Mouse (Mus musculus) mature B cell (primary cell): ENCODE results near the gene Stx8.

ENCODE experiments used
- in situ Hi-C: fragments of 300-500 bp; cut with MboI; formaldehyde crosslinking; loops from 2 replicates; pipeline ENCODE4 v1.14.3; 2019

Gene Stx8

GRCm38 (mm10) chr11:68223143-68223542 lies 257.1 kb downstream of the Stx8 start:
- in situ Hi-C loops = no loop called here

- in situ Hi-C loops = no loop called here
These were observed 260.7 kb downstream of the Stx8 start for GRCm38 (mm10) chr11:68226654-68227057.

DNA sequence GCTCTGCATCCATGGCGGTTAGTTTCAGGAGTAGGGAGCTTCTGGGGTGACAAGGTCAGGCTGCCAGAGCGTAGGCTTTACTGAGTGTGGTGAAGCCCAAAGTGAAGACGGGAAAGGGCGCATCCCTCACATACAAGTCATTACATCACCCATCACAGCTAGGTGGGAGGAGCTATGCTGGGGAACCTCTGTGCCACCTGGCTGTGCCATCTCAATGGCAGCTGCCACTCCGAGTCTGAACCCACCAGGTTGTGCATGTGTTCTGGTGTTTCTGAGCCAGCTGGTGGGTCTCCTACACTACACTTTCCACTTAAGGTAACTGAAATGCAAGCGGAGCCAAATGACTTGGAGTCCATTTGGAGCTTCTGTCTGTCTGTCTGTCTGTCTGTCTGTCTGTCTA lies 261.8 kb downstream of the Stx8 start:
- in situ Hi-C loops = no loop called here

DNA sequence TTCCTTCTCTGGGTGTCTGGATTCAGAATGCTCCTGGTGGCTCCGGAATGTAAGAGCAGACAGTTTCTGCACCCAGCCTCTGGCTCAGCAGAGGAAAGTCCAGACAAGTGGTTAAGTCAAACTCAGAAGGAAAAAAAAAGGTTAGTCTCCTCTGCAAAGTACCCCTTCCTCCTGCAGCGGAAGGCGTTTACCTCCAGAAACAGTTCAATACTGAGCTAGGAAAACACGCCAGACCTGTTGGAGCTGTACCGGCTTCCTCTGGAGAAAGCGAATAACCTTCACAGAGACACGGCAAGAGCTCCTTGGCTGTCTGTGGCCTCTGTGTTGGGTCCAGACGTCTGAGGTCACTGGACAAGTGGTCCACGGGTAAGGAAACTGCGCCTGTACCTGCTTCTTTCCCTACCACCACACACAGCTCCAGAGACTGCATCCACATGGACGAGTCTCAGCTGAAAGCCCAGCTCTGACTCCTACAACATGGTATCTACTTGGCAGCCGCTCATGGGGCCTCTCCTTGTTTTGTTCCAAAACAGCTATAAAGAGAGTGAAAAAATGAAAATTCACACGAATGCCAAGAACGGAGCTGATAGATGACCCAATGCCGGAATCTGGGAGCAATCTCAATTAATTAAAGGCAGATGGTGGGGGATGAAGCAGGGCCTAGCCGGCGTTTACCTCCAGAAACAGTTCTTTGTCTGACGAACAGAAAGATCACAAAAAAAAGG lies 263.1 kb downstream of the Stx8 start:
- in situ Hi-C loops = no loop called here

DNA sequence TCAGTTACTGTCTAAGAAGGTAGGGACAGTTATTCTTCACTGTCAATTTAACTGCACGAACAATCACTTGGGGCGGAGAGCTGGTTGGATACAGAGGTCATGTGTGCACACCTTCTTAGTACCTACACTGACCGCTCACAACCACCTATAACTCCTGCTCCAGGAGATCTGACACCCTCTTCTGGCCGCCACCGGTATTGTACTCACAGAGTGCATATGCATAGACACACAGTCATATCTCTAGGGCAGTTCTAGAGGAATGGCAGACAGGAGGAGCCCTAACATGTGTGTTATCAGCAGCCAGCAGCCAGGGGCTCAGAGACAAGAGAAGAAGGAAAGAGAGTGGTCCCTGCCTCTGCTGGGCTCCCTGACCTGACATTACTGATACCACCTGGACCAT lies 265.6 kb downstream of the Stx8 start:
- in situ Hi-C loops = no loop called here

- in situ Hi-C loops = no loop called here
These were observed 267.5 kb downstream of the Stx8 start for GRCm38 (mm10) chr11:68233469-68233965.

- in situ Hi-C loops = no loop called here
These were observed 273.8 kb downstream of the Stx8 start for GRCm38 (mm10) chr11:68239756-68240155.

DNA sequence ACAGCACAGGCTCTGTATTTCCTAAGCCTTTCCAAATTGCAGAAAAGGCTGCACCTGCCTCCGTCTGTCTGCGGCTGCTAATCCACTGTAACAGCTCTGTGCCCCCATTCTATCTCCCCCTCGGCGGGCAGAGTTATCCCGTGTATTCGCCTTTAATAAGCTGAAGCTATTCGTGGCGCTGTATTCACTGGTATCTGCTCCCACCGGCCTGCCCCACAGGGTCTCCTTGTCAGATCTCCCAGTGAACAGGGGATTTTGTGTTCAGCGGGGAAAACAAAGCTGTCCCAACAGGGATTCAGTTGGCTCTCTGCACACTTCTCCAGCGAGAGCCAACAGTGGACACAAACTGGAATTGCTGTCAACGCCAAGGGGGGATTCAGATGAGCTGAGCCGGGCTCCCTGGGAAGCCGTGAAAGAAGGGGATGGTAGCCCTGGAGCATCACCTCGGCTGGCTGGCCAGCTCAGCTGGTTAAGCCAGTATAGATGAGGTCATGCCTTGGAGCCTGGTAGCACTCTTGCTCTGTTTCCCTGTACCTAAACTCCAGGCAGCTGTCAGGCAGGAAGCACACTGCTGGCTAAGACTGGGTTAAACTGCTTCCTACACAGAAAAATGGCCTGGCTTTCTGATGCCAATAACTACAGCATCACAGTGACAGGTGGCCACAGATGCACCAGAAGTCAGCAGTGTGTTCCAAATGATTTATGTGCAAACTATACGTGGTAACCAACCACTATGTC lies 278.4 kb downstream of the Stx8 start:
- in situ Hi-C loops = no loop called here

DNA sequence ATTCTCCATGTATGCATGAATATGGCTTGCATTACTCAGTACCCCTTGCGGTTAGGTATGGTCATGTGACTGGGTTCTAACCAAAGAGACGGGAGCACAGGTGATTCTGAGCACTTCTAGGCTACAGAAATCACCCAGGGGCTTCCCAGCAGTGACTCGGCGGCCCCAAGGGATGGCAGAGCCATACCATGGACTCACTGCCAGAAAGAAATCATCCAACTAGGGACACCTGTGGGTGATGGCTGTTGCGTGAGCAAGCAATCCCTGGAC lies 278.9 kb downstream of the Stx8 start:
- in situ Hi-C loops = no loop called here

DNA sequence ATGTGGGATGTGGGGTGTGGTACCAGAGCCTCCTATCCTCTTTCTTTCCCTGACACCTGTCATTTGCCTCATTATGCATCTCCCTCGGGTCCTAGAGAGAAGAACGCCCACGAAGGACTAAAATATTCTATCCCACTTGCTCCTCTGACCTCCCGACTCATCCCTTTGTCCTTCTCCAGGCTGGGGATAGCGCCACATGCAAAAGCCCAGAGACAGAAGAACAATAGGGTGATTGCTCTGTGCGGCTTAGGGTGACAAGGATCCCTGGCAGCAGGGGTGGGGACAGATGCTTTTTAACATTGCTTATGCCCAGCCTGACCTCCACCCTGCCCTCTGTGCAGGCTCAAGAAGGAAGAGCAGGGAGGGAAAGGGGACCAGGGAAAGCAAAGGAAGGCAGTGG lies 281.9 kb downstream of the Stx8 start:
- in situ Hi-C loops = no loop called here

GRCm38 (mm10) chr11:68250106-68250505 lies 284.1 kb downstream of the Stx8 start:
- in situ Hi-C loops = no loop called here

DNA sequence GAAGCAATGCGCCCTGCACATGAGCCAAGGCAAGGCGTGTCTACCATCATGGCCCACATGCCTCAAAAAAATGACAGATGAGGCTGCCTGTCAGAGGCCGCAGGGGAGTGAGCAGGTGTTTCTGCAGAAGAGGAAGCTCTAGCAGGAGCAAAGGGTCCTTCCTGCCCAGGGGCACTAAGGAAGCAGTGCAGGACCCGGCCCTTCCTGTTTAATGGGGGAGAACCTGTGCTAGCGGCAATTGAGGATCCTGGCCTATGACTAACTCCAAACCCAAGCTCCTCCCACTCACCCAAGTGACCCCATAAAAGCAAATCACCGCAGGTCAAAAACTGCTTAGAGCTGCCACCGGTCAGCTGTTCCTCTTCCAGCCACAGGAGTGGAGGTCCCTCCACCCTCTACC lies 287.5 kb downstream of the Stx8 start:
- in situ Hi-C loops = no loop called here
